Mouse (Mus musculus) hindbrain, embryonic 14.5 days (tissue): ENCODE results near the gene Slc4a1. TPM values are rescaled to one million over a fixed set of nuclear protein-coding genes. Genes with fewer than 3 reads are reported as not detected.

Experiments
- ATAC-seq: fragments of 200-750 bp; cut with Nextera tagmentation; 2 replicates; pipeline ENCODE4 v1.8.0; 2017; ENCODE audit warnings: moderate number of reproducible peaks, mild to moderate bottlenecking, moderate TSS enrichment, moderate library complexity; ENCODE audit not compliant: low FRiP score
- DNase-seq: peaks from one replicate; pipeline ENCODE4 v3.0.0-alpha.2; 2015; ENCODE audit warnings: low spot score
- H3K27ac ChIP-seq: fragments of 300-500 bp; sonication (generic); 2 replicates; pipeline ENCODE4 v1.5.1; 2014; ENCODE audit warnings: mild to moderate bottlenecking, moderate library complexity
- H3K27me3 ChIP-seq: fragments of 300-500 bp; sonication (generic); 2 replicates; pipeline ENCODE4 v1.6.1; 2014; ENCODE audit warnings: mild to moderate bottlenecking, low read length, mixed read lengths; ENCODE audit not compliant: control insufficient read depth, insufficient read depth
- H3K36me3 ChIP-seq: fragments of 300-500 bp; sonication (generic); replicated peaks from 2 replicates; pipeline ENCODE4 v1.6.1; 2014; ENCODE audit not compliant: control insufficient read depth, insufficient read depth
- H3K4me1 ChIP-seq: fragments of 300-500 bp; sonication (generic); replicated peaks from 2 replicates; pipeline ENCODE4 v1.6.1; 2014; ENCODE audit warnings: antibody characterized with exemption, low read length, mixed read lengths; ENCODE audit not compliant: control insufficient read depth, insufficient read depth
- H3K4me2 ChIP-seq: fragments of 300-500 bp; sonication (generic); replicated peaks from 2 replicates; pipeline ENCODE4 v1.6.1; 2014; ENCODE audit warnings: mild to moderate bottlenecking, moderate library complexity
- H3K4me3 ChIP-seq: fragments of 300-500 bp; sonication (generic); replicated peaks from 2 replicates; pipeline ENCODE4 v1.5.1; 2014; ENCODE audit warnings: mild to moderate bottlenecking, low read length
- H3K9ac ChIP-seq: fragments of 300-500 bp; sonication (generic); 2 replicates; pipeline ENCODE4 v1.6.1; 2014
- H3K9me3 ChIP-seq: fragments of 300-500 bp; sonication (generic); 2 replicates; pipeline ENCODE4 v1.6.1; 2016; ENCODE audit warnings: low read length; ENCODE audit not compliant: control insufficient read depth
- WGBS: fragments of 180-500 bp; shearing (Covaris S2); extraction: QIAGEN DNeasy Blood & Tissue Kit; methylation state at CpG from one replicate; pipeline ENCODE4 v1.1.7; 2014; 5-methylcytosine and 5-hydroxymethylcytosine counted together
- polyA plus RNA-seq: library from polyadenylated mRNA; unstranded; fragments of >200 nt; fragmentation: Nextera tagmentation; extraction: Ambion mirVana; gene quantifications from 2 replicates; pipeline ENCODE4 v1.2.1, GENCODE M21; 2014

Slc4a1 gene
- polyA plus RNA-seq, 1 experiment from 2014 or later = 1.6 TPM

DNA sequence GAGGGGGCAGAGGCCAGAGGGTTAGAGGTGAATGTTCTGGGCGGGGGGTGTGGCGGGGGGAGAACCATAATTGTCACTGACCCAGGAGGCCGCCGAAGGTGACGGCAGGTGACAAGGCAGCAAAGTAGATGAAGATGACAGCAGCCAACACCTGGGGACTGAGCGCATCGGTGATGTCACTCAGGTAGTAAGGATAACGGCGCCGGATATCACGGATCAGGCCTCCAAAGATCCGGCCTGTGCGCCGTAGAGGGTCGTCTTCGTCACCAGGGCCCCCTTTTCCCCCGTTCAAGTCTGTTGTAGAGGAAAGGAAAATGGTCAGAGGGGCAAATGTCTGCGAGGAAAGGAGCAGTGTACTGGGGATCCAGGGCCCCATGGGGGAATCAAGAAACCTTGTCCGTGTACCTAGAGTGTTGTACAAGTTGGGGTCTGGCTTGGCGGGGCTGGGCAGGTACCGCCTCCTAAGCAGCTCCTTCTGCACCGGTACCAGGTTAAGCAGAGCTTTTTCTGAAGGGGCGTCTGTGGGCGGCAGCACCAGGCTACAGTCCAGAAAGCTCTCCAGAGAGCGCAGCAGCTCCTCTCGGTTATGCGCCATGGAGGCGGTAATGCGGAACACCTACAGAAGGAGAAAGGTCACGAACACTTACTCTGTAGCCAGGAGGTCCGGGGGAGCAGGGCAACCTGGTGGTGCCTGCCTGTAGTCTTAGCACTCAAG lies 9.2 kb downstream of the Slc4a1 start:
- Histone ChIP-seq H3K9me3 (no peaks in the 10 kb centered on the region), H3K36me3 (no peaks in the 10 kb centered on the region), H3K4me2 (no peak overlapping the region), H3K27me3 (no peaks in the 10 kb centered on the region), H3K4me3 (no peak overlapping the region), H3K4me1 (no peaks in the 10 kb centered on the region), H3K27ac (no peak overlapping the region), H3K9ac (no peak overlapping the region)
- 77% methylated on average over 31 of the region's 31 CpGs for WGBS
- no peak for ATAC-seq
- DNase-seq = no peak

GRCm38 (mm10) chr11:102356190-102356589 lies 9.8 kb downstream of the Slc4a1 start:
- Histone ChIP-seq H3K27me3 (no peaks in the 10 kb centered on the region), H3K4me3 (no peak overlapping the region), H3K4me2 (no peak overlapping the region), H3K9ac (no peak overlapping the region), H3K4me1 (no peaks in the 10 kb centered on the region), H3K9me3 (no peaks in the 10 kb centered on the region), H3K36me3 (no peaks in the 10 kb centered on the region), H3K27ac (no peak overlapping the region)
- WGBS = 83% methylated on average over 12 of the region's 12 CpGs
- ATAC-seq (no peak), DNase-seq (no peak)

DNA sequence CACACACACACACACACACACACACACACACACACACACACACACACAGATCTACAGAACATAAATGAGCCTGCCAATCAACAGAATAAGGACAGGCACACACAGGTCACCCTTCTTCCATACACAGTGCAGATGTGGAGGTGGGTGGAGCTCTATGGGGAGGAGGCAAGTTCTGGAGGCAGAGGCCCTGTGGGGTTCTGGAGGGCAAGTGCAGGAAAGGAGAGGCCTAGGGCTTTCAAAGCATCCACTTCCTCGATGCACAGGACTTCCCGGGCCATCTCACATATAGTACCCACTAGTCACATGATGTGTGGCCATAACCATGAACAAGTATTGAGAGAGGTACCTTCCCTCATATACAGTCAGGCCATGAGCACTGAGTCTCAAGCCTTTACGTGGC lies 10.5 kb downstream of the Slc4a1 start:
- H3K27ac ChIP-seq = no peak overlapping the region
- DNase-seq = no peak
- H3K4me3 ChIP-seq = no peak overlapping the region
- no peak overlapping the region for H3K9ac ChIP-seq
- ATAC-seq = no peak
- no peaks in the 10 kb centered on the region for H3K4me1 ChIP-seq
- no peaks in the 10 kb centered on the region for H3K9me3 ChIP-seq
- H3K36me3 ChIP-seq = no peaks in the 10 kb centered on the region
- 94% methylated on average over 3 of the region's 3 CpGs for WGBS
- no peak overlapping the region for H3K4me2 ChIP-seq
- no peaks in the 10 kb centered on the region for H3K27me3 ChIP-seq

GRCm38 (mm10) chr11:102353021-102353431 lies 13.0 kb downstream of the Slc4a1 start:
- no peak overlapping the region for H3K27ac ChIP-seq
- H3K4me1 ChIP-seq = no peaks in the 10 kb centered on the region
- no peaks in the 10 kb centered on the region for H3K36me3 ChIP-seq
- H3K9me3 ChIP-seq = no peaks in the 10 kb centered on the region
- ATAC-seq (no peak), DNase-seq (no peak)
- no peaks in the 10 kb centered on the region for H3K27me3 ChIP-seq
- H3K4me3 ChIP-seq = no peak overlapping the region
- no peak overlapping the region for H3K4me2 ChIP-seq
- 50% methylated on average over 8 of the region's 8 CpGs for WGBS
- no peak overlapping the region for H3K9ac ChIP-seq

GRCm38 (mm10) chr11:102352378-102352777 lies 13.6 kb downstream of the Slc4a1 start:
- no peak overlapping the region for H3K4me2 ChIP-seq
- WGBS = 60% methylated on average over 5 of the region's 5 CpGs

GRCm38 (mm10) chr11:102350981-102351523 lies 15.0 kb downstream of the Slc4a1 start:
- no peak overlapping the region for H3K4me3 ChIP-seq
- 90% methylated on average over 17 of the region's 17 CpGs for whole genome bisulfite sequencing
- H3K4me2 ChIP-seq = no peak overlapping the region
- no peaks in the 10 kb centered on the region for H3K27me3 ChIP-seq
- H3K9me3 ChIP-seq = no peaks in the 10 kb centered on the region
- DNase-seq (no peak), ATAC-seq (no peak)
- H3K36me3 ChIP-seq = no peaks in the 10 kb centered on the region
- no peak overlapping the region for H3K9ac ChIP-seq
- no peaks in the 10 kb centered on the region for H3K4me1 ChIP-seq
- no peak overlapping the region for H3K27ac ChIP-seq

More at GRCm38 (mm10) chr11:102352378-102352777, 13.6 kb downstream of the Slc4a1 start:
- Histone ChIP-seq H3K36me3 (no peaks in the 10 kb centered on the region), H3K9me3 (no peaks in the 10 kb centered on the region), H3K4me3 (no peak overlapping the region), H3K4me1 (no peaks in the 10 kb centered on the region), H3K27me3 (no peaks in the 10 kb centered on the region), H3K27ac (no peak overlapping the region), H3K9ac (no peak overlapping the region)
- ATAC-seq = no peak
- no peak for DNase-seq

GRCm38 (mm10) chr11:102350416-102350815 lies 15.6 kb downstream of the Slc4a1 start:
- no peak overlapping the region for H3K4me2 ChIP-seq
- H3K36me3 ChIP-seq = no peaks in the 10 kb centered on the region
- no peak for ATAC-seq
- no peak overlapping the region for H3K9ac ChIP-seq
- no peaks in the 10 kb centered on the region for H3K9me3 ChIP-seq
- no peak for DNase-seq
- no peak overlapping the region for H3K4me3 ChIP-seq
- WGBS = 91% methylated on average over 4 of the region's 4 CpGs
- no peak overlapping the region for H3K27ac ChIP-seq
- H3K4me1 ChIP-seq = no peaks in the 10 kb centered on the region
- no peaks in the 10 kb centered on the region for H3K27me3 ChIP-seq

GRCm38 (mm10) chr11:102349189-102349954 lies 16.6 kb downstream of the Slc4a1 start:
- no peak overlapping the region for H3K9ac ChIP-seq
- WGBS = 96% methylated on average over 3 of the region's 3 CpGs
- no peaks in the 10 kb centered on the region for H3K4me1 ChIP-seq
- H3K36me3 ChIP-seq = no peaks in the 10 kb centered on the region
- DNase-seq (no peak), ATAC-seq (no peak)
- H3K27ac ChIP-seq = no peak overlapping the region
- no peak overlapping the region for H3K4me2 ChIP-seq
- H3K9me3 ChIP-seq = no peaks in the 10 kb centered on the region
- no peak overlapping the region for H3K4me3 ChIP-seq
- H3K27me3 ChIP-seq = no peaks in the 10 kb centered on the region

GRCm38 (mm10) chr11:102348771-102349170 lies 17.2 kb downstream of the Slc4a1 start:
- Histone ChIP-seq H3K9ac (no peak overlapping the region), H3K4me3 (no peak overlapping the region), H3K27me3 (no peaks in the 10 kb centered on the region), H3K4me1 (no peaks in the 10 kb centered on the region), H3K27ac (no peak overlapping the region), H3K36me3 (no peaks in the 10 kb centered on the region), H3K4me2 (no peak overlapping the region), H3K9me3 (no peaks in the 10 kb centered on the region)
- WGBS = 82% methylated on average over 11 of the region's 11 CpGs
- DNase-seq = no peak
- no peak for ATAC-seq
